Mouse (Mus musculus) CH12.LX (cell line): ENCODE data around the gene Phldb1. TPM values are rescaled to one million over a fixed set of nuclear protein-coding genes. Genes with fewer than 3 reads are reported as not detected.

Source experiments
- DNase-seq: peaks from one replicate; pipeline ENCODE4 v3.0.0-alpha.2; 2013; ENCODE audit errors: extremely low read depth
- H3K27ac ChIP-seq: 2 replicates; pipeline ENCODE4 v1.5.1; 2012; ENCODE audit warnings: low read depth, mild to moderate bottlenecking, control low read depth, moderate library complexity; ENCODE audit not compliant: insufficient read depth
- H3K27me3 ChIP-seq: replicated peaks from 2 replicates; pipeline ENCODE3; 2012; ENCODE audit warnings: inconsistent platforms
- H3K36me3 ChIP-seq, 2 experiments: replicated peaks in 1 of 2; 2 replicates each; pipeline versions ENCODE3 to v1.6.1; 2012; ENCODE audit warnings: inconsistent platforms in 1 of 2, low read length in 1 of 2, mild to moderate bottlenecking in 1 of 2, mixed read lengths in 1 of 2, moderate library complexity in 1 of 2; ENCODE audit not compliant: control insufficient read depth in 1 of 2, insufficient read depth in 1 of 2
- H3K4me1 ChIP-seq, 2 experiments: 2 replicates each; pipeline ENCODE4 v1.6.1; 2012; ENCODE audit warnings: inconsistent platforms in 1 of 2, moderate library complexity in 1 of 2; ENCODE audit not compliant: insufficient read depth in 2 of 2, control insufficient read depth in 1 of 2
- H3K4me2 ChIP-seq: 2 replicates; pipeline ENCODE4 v1.6.1; 2012; ENCODE audit warnings: low read depth, mild to moderate bottlenecking, control low read depth; ENCODE audit not compliant: poor library complexity, insufficient read depth, severe bottlenecking
- H3K4me3 ChIP-seq, 3 experiments: fragments of 150-350 bp in 1 of 3; sonication (generic) in 1 of 3; replicated peaks in 1 of 3; 2 replicates each; pipeline versions ENCODE3 to v1.5.1; 2011 to 2012; ENCODE audit warnings: low read depth in 2 of 3, low read length in 2 of 3, mild to moderate bottlenecking in 2 of 3, moderate library complexity in 2 of 3, control low read depth in 1 of 3, improper control_type of control experiment in 1 of 3, inconsistent platforms in 1 of 3, mixed read lengths in 1 of 3; ENCODE audit not compliant: poor library complexity in 1 of 3
- H3K79me2 ChIP-seq: replicated peaks from 2 replicates; pipeline ENCODE4 v1.6.1; 2012; ENCODE audit warnings: mild to moderate bottlenecking, moderate library complexity; ENCODE audit not compliant: control insufficient read depth, poor library complexity, insufficient read depth, severe bottlenecking; ENCODE audit errors: extremely low read depth
- H3K9ac ChIP-seq: 2 replicates; pipeline ENCODE4 v1.6.1; 2012; ENCODE audit warnings: low read depth, mild to moderate bottlenecking, control low read depth, moderate library complexity; ENCODE audit not compliant: insufficient read depth
- H3K9me3 ChIP-seq: replicated peaks from 2 replicates; pipeline ENCODE3; 2012; ENCODE audit warnings: low read length, inconsistent platforms, mixed read lengths
- BHLHE40 ChIP-seq: IDR thresholded peaks from 2 replicates; pipeline ENCODE4 v1.6.1; 2011; ENCODE audit warnings: mild to moderate bottlenecking, low read depth, low read length, improper control_type of control experiment
- CHD2 ChIP-seq: IDR thresholded peaks from 2 replicates; pipeline ENCODE4 v1.6.1; 2011; ENCODE audit warnings: low read length, improper control_type of control experiment
- CTCF ChIP-seq, 2 experiments: IDR thresholded peaks in 1 of 2; conservative IDR thresholded peaks in 1 of 2; 2 replicates each; pipeline ENCODE4 v1.5.1; 2011 to 2012; ENCODE audit warnings: low read depth in 2 of 2, low read length in 2 of 2, improper control_type of control experiment in 1 of 2, inconsistent platforms in 1 of 2, mild to moderate bottlenecking in 1 of 2, moderate library complexity in 1 of 2
- E2F4 ChIP-seq: IDR thresholded peaks from 2 replicates; pipeline ENCODE4 v1.6.1; 2011; ENCODE audit warnings: low read depth, low read length, improper control_type of control experiment; ENCODE audit not compliant: insufficient replicate concordance
- ETS1 ChIP-seq: conservative IDR thresholded peaks from 2 replicates; pipeline ENCODE4 v1.6.1; 2012; ENCODE audit warnings: low read depth, mild to moderate bottlenecking, inconsistent platforms, low read length, improper control_type of control experiment, moderate library complexity
- HCFC1 ChIP-seq: IDR thresholded peaks from 2 replicates; pipeline ENCODE4 v1.6.1; 2012; ENCODE audit warnings: low read depth, mild to moderate bottlenecking, inconsistent platforms, low read length, improper control_type of control experiment
- IRF4 ChIP-seq: IDR thresholded peaks from 2 replicates; pipeline ENCODE4 v1.6.1; 2014; ENCODE audit warnings: low read depth, mild to moderate bottlenecking, inconsistent platforms, low read length, improper control_type of control experiment
- JUN ChIP-seq: IDR thresholded peaks from 2 replicates; pipeline ENCODE4 v1.6.1; 2011; ENCODE audit warnings: low read depth, mild to moderate bottlenecking, low read length, improper control_type of control experiment, moderate library complexity; ENCODE audit not compliant: insufficient read depth
- JUND ChIP-seq: conservative IDR thresholded peaks from 2 replicates; pipeline ENCODE4 v1.6.1; 2011; ENCODE audit warnings: low read depth, low read length, improper control_type of control experiment
- KAT2A ChIP-seq: IDR thresholded peaks from 2 replicates; pipeline ENCODE4 v1.6.1; 2012; ENCODE audit warnings: low read length, improper control_type of control experiment, inconsistent platforms; ENCODE audit not compliant: insufficient replicate concordance
- NELFE ChIP-seq: IDR thresholded peaks from 2 replicates; pipeline ENCODE4 v1.6.1; 2011; ENCODE audit warnings: low read depth, low read length, improper control_type of control experiment
- NRF1 ChIP-seq: IDR thresholded peaks from 2 replicates; pipeline ENCODE4 v1.6.1; 2014; ENCODE audit warnings: low read depth, mild to moderate bottlenecking, inconsistent platforms, low read length, improper control_type of control experiment, moderate library complexity
- PAX5 ChIP-seq: IDR thresholded peaks from 2 replicates; pipeline ENCODE4 v1.6.1; 2012; ENCODE audit warnings: low read length, inconsistent platforms, mixed read lengths
- POLR2A ChIP-seq: IDR thresholded peaks from 2 replicates; pipeline ENCODE4 v1.6.1; 2011; ENCODE audit warnings: low read depth, mild to moderate bottlenecking, improper control_type of control experiment, low read length
- POLR2AphosphoS2 ChIP-seq: IDR thresholded peaks from 2 replicates; pipeline ENCODE4 v1.6.1; 2011; ENCODE audit warnings: low read depth, low read length, improper control_type of control experiment
- RAD21 ChIP-seq: IDR thresholded peaks from 2 replicates; pipeline ENCODE4 v1.6.1; 2011; ENCODE audit warnings: low read depth, mild to moderate bottlenecking, low read length, improper control_type of control experiment, moderate library complexity
- UBTF ChIP-seq: IDR thresholded peaks from 2 replicates; pipeline ENCODE4 v1.6.1; 2012; ENCODE audit warnings: low read depth, mild to moderate bottlenecking, inconsistent platforms, low read length, improper control_type of control experiment, moderate library complexity
- ZKSCAN1 ChIP-seq: IDR thresholded peaks from 2 replicates; pipeline ENCODE4 v1.6.1; 2012; ENCODE audit warnings: low read depth, inconsistent platforms, low read length, improper control_type of control experiment, borderline replicate concordance
- dilution Hi-C: fragments of 300-500 bp; cut with MboI; formaldehyde crosslinking; loops from 2 replicates; pipeline ENCODE4 v1.14.3; 2020; ENCODE audit warnings: low sequenced_read_pairs; ENCODE audit not compliant: extremely low pct_unique_long_range_greater_than_20kb, extremely low pct_ligation_motif_present
- in situ Hi-C: fragments of 300-500 bp; cut with MboI; formaldehyde crosslinking; loops from 3 replicates; pipeline ENCODE4 v1.14.3; 2019; ENCODE audit warnings: low sequenced_read_pairs, low pct_ligation_motif_present, low pct_unique_long_range_greater_than_20kb, mixed read lengths
- polyA plus RNA-seq: library from polyadenylated mRNA; unstranded; fragments of >175 nt; gene quantifications from 2 replicates; pipeline ENCODE4 v1.2.1, GENCODE M21; 2012; ENCODE audit warnings: low read depth; ENCODE audit not compliant: insufficient read length
- total RNA-seq, 2 experiments: library from RNA; depleted of rRNA; stranded (reverse); fragments of 300-350 nt in 1 of 2; fragments of >200 nt in 1 of 2; gene quantifications; 2 replicates each; pipeline ENCODE4 v1.2.3; 2012 to 2014

Phldb1 gene
- total and polyA plus RNA-seq, 3 experiments, result 7.9 to 15.1 (median 14.6) TPM

GRCm38 (mm10) chr9:44716997-44717821, 17.8 kb downstream of the Phldb1 start:
- dilution Hi-C loops, result no loop called here
- H3K9me3 ChIP-seq, result no peaks in the 10 kb centered on the region

DNA sequence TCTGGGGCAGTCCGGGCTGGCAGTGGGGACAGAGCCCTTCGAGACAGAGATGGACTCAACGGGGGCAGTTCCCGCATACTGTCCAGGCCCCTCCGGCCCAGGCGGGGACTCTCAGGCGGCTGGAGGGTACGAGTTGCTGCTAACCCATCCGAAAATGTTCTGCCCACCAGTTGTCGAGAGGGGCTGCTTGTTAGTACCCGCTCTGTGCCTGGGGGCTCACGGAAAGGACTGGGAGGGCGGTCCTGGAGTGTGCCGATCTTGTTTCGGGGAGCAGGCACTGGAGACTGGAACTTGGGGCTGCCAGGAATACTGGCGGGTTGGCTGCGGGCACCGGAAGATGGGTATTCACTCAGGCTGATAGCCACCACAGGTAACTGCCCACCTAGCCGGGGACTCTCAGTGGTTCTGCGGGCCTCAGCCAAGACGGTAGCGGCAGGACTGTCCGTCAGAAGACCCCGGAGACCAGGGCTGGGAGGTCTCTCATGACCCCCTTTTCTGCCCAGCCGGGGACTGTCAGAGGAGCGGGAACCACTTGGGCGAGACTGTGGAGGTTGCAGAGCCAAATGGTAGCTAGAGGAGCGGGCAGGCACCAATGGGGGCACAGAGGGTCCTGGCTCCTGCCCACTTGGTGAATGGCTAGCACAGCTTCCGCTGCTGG, 19.2 kb downstream of the Phldb1 start:
- TF ChIP-seq NRF1, result no peak
- TF ChIP-seq BHLHE40, result no peak
- no peak for TF ChIP-seq JUND
- no peak for TF ChIP-seq POLR2AphosphoS2
- no peak for TF ChIP-seq UBTF
- TF ChIP-seq, all 38 proteins: peak for 0
- no peak for DNase-seq
- dilution Hi-C loops (no loop called here), in situ Hi-C loops (no loop called here)
- no peaks in the 10 kb centered on the region for H3K79me2 ChIP-seq
- H3K4me3 ChIP-seq, result no peak overlapping the region
- H3K9ac ChIP-seq, result no peak overlapping the region
- no peak overlapping the region for H3K4me2 ChIP-seq
- H3K9me3 ChIP-seq, result no peaks in the 10 kb centered on the region
- H3K27me3 ChIP-seq, result no peaks in the 10 kb centered on the region
- no peak overlapping the region for H3K27ac ChIP-seq
- peaks cover 8 to 44% of the 10 kb centered on the region in 2 experiments for H3K4me1 ChIP-seq
- H3K36me3 ChIP-seq, result peaks cover 6 to 74% of the 10 kb centered on the region in 2 experiments

More at GRCm38 (mm10) chr9:44716997-44717821, 17.8 kb downstream of the Phldb1 start:
- Histone ChIP-seq H3K27me3 (no peaks in the 10 kb centered on the region), H3K4me2 (no peak overlapping the region), H3K36me3 (peaks cover 4 to 60% of the 10 kb centered on the region in 2 experiments), H3K79me2 (no peaks in the 10 kb centered on the region), H3K4me1 (peaks cover 11 to 52% of the 10 kb centered on the region in 2 experiments), H3K9ac (no peak overlapping the region), H3K27ac (no peak overlapping the region), H3K4me3 (no peak overlapping the region)
- DNase-seq, result no peak
- TF ChIP-seq CTCF (conservative IDR thresholded peaks at IDR 0.05 in 1 of 2, IDR thresholded peaks at IDR 0.05 in 1 of 2; ENCODE audit: low read depth in 2 of 2, low read length in 2 of 2) (no peak), PAX5 (no peak), JUND (no peak), ZKSCAN1 (no peak), POLR2A (no peak), ETS1 (no peak), CHD2 (no peak), JUN (no peak), KAT2A (no peak), NELFE (no peak), E2F4 (no peak), NRF1 (no peak), HCFC1 (no peak), POLR2AphosphoS2 (no peak), RAD21 (no peak), IRF4 (no peak)
- in situ Hi-C loops, result no loop called here
